Mouse (Mus musculus): ENCODE measurements around the gene Esyt2.

DNA sequence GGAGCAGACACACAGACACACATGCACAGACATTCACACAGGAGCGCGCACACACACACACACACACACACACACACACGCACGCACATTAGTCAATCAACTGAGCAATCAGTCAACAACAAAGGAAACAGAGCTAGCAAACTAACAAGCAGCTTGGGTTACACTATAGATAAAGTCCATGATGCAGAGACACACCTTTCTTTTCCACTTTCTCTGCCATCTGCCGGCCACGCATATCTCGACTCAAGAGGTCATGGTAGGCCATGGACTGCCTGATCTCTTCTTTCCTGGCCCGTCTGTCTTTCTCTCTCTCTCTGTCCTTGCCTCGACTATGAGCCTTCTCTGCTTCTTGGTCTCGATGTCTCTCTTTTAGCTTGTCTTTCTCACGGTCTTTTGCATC lies 25.4 kb upstream of the Esyt2 start:
- TF ChIP-seq POLR2A (IDR thresholded peaks at IDR 0.05; ENCODE audit: insufficient read depth, low read depth, low read length) = no peak
- TF ChIP-seq CTCF (IDR thresholded peaks at IDR 0.05) = no peak
- TF ChIP-seq EP300 (IDR thresholded peaks at IDR 0.05; ENCODE audit: insufficient read depth, low read depth, low read length) = no peak
